Mouse (Mus musculus): ENCODE measurements at regions not wholly inside any gene's neighbourhood (a gene's known extent, or its start where the extent isn't known, plus 50 kb on each side); places are given as distances from the start of the nearest gene placed in this dataset.

- TF ChIP-seq CTCF (IDR thresholded peaks at IDR 0.05) (no peak), POLR2A (IDR thresholded peaks at IDR 0.05; ENCODE audit: insufficient read depth, low read depth, low read length) (no peak)
Observed at GRCm38 (mm10) chr12:25994063-25994462, 421.0 kb downstream of the Rnf144a start.
